Mouse (Mus musculus) cerebellum, adult 8-10 months (tissue): Measurements from ENCODE around the gene Dmkn.

ENCODE experiments used
- DNase-seq: peaks from one replicate; pipeline ENCODE4 v3.0.0; 2022

Dmkn gene

GRCm38 (mm10) chr7:30765173-30765572, 1.6 kb downstream of the Dmkn start:
- DNase-seq: no peak

GRCm38 (mm10) chr7:30766408-30766807, 2.9 kb downstream of the Dmkn start:
- DNase-seq: no peak

- DNase-seq: no peak
Observed at GRCm38 (mm10) chr7:30769236-30769635, 5.7 kb downstream of the Dmkn start.

GRCm38 (mm10) chr7:30776104-30776503, 12.5 kb downstream of the Dmkn start:
- no peak for DNase-seq

GRCm38 (mm10) chr7:30777081-30777579, 13.6 kb downstream of the Dmkn start:
- DNase-seq: no peak

GRCm38 (mm10) chr7:30777911-30778310, 14.4 kb downstream of the Dmkn start:
- DNase-seq: no peak

- no peak for DNase-seq
Observed at GRCm38 (mm10) chr7:30781792-30782191, 18.2 kb downstream of the Dmkn start.

- no peak for DNase-seq
Observed at GRCm38 (mm10) chr7:30782658-30783057, 19.1 kb downstream of the Dmkn start.

- no peak for DNase-seq
Observed at GRCm38 (mm10) chr7:30785154-30785553, 21.6 kb downstream of the Dmkn start.

GRCm38 (mm10) chr7:30785721-30786546, 22.4 kb downstream of the Dmkn start:
- DNase-seq: no peak

- no peak for DNase-seq
Observed at GRCm38 (mm10) chr7:30787377-30788022, 23.9 kb downstream of the Dmkn start, which contains the start of gene Krtdap. Gene Krtdap (plus strand): TSS chr7:30787896.

GRCm38 (mm10) chr7:30790141-30790540, 26.6 kb downstream of the Dmkn start:
- DNase-seq: no peak

GRCm38 (mm10) chr7:30791921-30792320, 28.4 kb downstream of the Dmkn start:
- no peak for DNase-seq

GRCm38 (mm10) chr7:30794921-30795320, 31.4 kb downstream of the Dmkn start:
- DNase-seq: no peak

GRCm38 (mm10) chr7:30796790-30797189, 33.2 kb downstream of the Dmkn start:
- no peak for DNase-seq

- no peak for DNase-seq
Observed at GRCm38 (mm10) chr7:30800653-30801052, 37.1 kb downstream of the Dmkn start.

- no peak for DNase-seq
Observed at GRCm38 (mm10) chr7:30803256-30803655, 39.7 kb downstream of the Dmkn start.

- no peak for DNase-seq
Observed at GRCm38 (mm10) chr7:30804026-30804715, 40.6 kb downstream of the Dmkn start.

- DNase-seq: no peak
Observed at GRCm38 (mm10) chr7:30805924-30806323, 42.4 kb downstream of the Dmkn start.

GRCm38 (mm10) chr7:30810319-30810718, 46.8 kb downstream of the Dmkn start:
- DNase-seq: no peak

GRCm38 (mm10) chr7:30811757-30812290, 48.3 kb downstream of the Dmkn start:
- DNase-seq: no peak

GRCm38 (mm10) chr7:30812291-30812807, 48.8 kb downstream of the Dmkn start:
- no peak for DNase-seq

- DNase-seq: no peak
Observed at GRCm38 (mm10) chr7:30820131-30820530, 56.6 kb downstream of the Dmkn start.
